Mouse (Mus musculus) lung, postnatal 25 days (tissue): Measurements from ENCODE around the gene Slc38a9.

ENCODE experiments used
- DNase-seq: peaks from one replicate; pipeline ENCODE4 v3.0.0; 2022; ENCODE audit warnings: low spot score

The Slc38a9 gene

DNA sequence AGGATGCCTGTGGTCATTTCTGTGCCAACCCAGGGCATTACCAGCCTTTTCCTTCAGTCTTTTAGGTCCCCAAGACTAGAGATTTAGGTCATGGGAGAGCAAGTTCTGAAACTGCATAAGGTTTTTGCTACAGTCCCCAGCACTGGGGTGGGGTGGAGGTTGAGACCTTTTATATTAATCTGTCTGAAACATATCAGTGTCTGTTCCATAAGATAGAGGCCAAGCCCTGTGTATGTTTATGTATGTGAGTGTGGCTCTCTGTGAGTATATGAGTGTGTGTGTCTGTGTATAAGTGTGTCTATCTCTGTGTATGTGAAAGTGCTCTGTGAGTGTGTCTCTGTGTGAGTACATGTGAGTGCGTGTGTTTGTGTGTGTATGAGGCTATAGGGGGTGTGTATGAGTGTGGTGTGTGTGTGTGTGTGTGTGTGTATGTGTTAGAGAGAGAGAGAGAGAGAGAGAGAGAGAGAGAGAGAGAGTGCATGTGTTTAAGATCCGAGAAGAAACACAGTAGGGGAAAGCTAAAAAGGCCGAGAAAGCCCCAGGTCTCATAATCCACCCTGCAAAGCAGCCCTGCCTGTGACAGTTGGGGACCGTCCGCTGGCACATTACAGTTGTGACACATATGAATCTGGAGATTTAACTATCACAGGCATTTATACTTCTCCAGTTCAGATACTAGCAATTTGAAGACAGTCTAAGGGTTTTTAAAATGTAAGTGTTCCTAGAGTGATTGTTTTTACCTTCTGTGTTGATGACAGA is 85.6 kb downstream of the Slc38a9 start:
- no peak for DNase-seq

- no peak for DNase-seq
Measured at GRCm38 (mm10) chr13:112746695-112747055, 86.1 kb downstream of the Slc38a9 start.

DNA sequence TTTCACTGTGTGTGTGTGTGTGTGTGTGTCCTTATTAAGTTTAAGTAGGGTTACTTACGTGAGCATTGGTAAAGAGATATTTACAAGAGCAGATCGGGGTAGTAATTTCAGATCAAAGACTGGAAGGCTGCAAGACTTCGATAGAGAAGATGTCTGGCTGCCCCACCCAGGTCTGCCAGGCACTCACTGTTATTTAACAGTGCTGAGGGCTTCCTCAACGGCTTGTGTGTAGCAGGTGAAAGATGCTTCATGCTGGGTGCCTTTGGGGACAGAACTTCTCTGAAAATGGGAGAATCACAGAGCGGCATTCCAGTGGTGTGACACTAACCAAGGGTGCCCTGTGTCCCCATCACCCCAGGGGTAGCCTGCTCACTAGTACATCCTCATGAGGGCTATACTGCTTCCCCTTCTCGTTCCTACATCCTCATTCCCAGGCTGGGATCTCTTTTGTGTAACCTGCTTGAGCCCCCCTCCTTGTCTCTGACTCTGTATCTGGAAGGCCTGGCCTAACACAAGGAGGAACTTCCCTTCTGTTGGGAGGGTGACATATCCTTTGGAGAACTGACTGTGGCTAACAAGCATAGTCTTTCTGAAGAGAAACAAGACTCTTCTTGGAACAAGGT is 87.4 kb downstream of the Slc38a9 start:
- DNase-seq: no peak

GRCm38 (mm10) chr13:112748808-112749510 is 88.4 kb downstream of the Slc38a9 start:
- DNase-seq: no peak

DNA sequence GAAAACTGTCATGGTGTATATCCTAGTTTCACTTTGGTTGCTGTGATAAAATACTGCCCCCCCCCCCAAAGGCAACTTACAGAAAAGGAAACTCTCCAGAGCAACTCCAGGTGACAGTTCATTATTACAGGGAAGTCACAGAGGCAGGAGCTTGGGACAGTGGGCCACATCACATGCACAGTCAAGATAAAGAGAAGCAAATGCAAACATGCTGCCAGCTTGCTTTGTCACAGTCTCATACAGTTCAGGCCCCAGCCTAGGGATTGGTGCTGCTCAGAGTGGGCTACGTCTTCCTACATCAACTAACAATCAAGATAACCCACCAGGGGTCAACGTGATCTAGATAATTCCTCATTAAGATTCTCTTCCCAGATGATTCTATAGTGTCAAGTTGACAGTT is 89.3 kb downstream of the Slc38a9 start:
- no peak for DNase-seq

DNA sequence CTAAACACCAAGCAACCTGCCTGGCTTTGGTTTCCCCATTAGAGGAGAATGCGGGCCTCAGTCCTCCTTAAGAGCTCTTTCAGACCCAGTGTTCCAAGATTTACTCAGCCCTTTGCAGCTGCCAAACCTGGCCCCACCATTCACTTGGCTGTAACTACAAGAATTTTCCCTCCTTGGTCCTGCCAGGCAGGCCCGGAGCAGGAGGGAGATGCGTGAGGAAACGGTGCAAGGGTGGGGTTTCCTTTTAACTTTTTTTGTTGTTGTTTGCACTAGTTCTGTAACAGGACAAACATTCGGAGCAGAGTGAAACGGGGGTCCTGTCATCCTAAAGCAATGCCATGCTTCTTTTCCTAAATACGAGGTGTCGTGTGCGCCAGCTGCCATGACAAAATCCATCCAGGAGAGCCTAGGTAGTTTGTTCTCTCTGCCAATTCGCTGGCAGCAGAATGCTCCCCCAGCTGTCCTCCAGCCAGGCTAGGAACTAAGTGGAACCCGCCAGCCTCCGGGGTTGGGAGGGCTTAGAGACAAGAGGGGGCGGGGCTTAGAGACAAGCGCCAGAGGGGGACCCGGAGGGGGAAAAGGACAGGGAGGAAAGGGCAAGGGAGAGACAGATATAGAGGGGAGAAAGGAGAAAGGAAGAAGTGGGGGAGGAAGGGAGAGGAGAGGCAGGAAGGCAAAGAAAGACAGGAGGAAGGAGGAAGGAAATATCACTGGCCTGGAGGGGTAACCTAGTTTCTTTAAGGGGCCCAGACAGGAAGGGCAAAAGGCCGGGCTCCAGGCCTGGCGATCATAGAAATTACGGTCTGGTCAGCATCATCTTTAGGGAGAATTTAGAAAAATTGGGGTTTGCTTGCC is 91.1 kb downstream of the Slc38a9 start:
- DNase-seq: peak; percentile 74

DNA sequence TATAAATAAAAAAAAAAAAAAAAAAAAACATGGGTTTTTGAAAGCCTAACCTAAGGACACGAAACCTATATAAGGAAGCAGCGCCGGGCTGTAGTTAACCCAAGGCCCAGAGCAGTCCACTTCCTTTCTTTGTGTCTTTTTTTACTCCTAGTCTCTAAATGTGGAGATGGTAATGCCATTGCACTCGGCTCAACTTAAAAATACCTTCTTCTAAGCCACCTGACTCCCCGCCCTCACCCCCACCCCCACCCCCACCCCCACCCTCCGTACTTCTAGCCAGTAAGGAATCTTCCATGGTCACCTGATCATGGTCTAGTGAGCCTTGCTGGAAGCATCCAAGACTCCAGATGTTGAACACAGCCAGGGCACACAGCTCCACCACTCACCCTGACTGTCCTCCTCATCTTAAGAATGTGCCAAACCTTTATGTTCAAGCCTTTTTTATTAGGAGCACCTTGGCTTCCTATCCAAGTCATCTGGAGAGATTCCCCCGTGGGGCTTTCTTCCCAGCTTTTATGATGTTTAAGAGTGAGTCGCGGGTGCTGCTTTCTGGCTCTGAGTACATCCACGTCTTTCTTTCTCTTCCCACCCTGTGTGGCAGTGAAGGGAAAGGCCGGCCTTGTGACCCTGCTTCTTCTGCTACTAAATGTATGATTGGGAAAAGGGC is 91.9 kb downstream of the Slc38a9 start:
- no peak for DNase-seq

DNA sequence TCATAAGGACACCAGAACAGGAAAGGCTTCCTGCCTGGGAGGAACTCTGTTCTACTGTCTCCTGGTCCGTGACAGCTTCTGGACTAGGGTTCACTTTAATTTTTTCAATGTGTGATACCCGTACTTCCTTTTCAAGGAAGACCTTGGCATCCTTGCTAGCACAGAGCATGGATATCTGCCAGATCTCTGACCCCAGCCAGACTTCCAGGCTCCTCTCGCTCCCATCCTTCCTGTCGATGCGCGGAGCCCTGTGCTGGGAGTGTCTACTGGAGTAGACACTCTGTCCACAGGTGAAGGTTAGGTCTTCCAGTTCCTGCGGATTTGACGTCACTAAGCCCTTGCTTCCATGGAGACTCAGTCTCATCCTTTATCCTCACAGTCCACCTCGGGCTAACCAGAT is 93.0 kb downstream of the Slc38a9 start:
- peak; percentile 84 for DNase-seq

GRCm38 (mm10) chr13:112754871-112755270 is 94.3 kb downstream of the Slc38a9 start:
- DNase-seq: no peak

- no peak for DNase-seq
Measured at GRCm38 (mm10) chr13:112755507-112756010, 95.0 kb downstream of the Slc38a9 start.

DNA sequence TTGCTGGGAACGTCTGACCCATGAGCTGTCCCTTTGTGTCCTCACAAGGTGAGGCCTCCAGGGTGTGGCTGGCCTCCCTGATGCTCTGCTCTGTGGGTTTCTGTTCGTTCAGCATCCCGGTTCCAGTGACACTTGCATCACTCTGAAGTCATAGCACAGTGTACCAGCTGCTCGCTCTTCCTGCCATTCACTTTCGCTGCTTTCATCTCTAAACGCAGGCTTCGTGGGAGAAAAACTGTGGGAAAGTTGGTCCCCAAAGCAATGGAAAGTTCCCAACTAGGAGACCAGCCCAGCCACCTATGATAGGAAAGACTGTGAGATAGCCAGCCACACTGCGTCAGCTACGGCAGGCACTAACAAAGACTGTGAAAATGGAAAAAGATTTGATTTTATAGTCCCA is 96.8 kb downstream of the Slc38a9 start:
- DNase-seq: no peak

DNA sequence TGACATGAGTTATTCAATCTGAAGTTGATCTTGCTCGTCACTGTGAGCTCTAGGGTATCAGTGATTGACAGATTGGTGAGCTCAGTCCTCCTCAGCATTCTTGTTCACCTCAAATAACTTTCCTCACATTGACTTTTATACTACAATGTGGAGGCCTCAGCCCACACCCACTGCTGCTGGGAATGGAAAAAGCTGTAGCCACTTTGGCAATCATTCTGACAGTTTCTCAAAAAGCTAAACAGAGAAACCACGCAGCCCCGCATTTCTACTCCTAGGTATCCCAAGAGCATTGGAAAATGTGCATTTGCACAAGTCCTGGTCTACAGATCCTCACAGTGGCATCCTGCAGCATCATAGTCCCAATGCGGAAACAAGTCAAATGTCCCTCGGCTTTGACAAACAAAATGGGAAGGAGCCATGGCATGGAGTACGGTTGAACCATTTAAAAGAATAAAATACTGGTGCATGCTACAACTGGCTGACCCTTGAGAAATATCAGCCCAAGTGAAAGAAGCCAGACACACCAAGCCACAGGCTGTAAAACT is 98.1 kb downstream of the Slc38a9 start:
- DNase-seq: no peak

- DNase-seq: no peak
Measured at GRCm38 (mm10) chr13:112759364-112759763, 98.8 kb downstream of the Slc38a9 start.

DNA sequence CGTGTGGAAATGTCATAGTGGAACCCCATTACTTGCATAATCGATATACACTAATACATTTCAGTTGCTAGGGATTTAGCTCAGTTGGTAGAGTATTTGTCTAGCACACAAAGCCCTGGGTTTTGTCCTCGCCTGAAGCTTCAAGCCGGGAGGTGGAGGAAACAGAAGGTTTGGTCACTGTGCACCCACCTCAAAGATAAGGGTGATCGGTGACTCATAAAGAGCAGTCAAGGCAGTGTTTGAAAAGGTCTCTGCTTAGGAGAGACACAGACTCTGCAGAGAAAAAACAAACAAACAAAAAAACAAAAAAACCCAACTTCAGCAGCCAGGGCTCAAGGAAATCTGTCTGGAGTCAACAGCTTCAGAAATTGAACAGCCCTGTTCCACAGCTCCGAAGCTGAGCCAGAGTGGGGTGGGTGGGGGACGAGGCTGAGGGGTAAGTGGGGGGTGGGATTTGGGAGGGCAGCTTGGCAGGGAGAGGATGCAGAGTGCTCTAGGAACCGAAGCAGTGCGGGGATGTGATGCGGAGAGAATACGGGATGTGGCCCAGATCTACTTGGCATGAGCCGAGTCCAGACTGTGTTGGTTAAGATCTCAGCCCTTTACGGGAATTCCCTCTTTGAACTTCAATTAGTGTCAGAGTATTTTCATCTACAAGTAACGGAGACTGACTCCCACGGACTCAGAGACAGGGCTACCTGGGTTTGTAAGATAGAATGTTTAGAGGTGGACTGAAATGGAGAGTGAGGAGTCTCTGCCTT is 99.4 kb downstream of the Slc38a9 start:
- DNase-seq: no peak

- DNase-seq: no peak
Measured at GRCm38 (mm10) chr13:112760538-112760881, 100.0 kb downstream of the Slc38a9 start.

GRCm38 (mm10) chr13:112761787-112762186 is 101.2 kb downstream of the Slc38a9 start:
- no peak for DNase-seq

DNA sequence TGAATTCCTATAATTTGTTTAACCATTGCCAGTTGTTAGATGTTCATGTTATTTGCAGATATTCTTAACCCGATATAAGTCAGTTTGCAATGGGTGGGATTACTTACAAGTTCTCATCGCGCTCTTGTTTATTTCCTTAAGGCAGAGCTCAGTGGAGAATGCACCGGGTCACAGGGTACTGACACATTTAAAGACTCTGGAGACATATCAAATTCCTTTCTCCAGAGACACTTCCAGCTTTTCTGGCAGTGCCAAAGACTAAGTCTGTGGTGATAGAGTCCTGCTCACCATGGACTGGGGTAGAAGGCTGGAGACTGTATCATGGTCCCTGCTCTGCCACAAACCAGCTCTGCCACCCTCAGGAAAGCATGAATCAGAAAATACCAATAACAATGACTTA is 102.0 kb downstream of the Slc38a9 start:
- no peak for DNase-seq

DNA sequence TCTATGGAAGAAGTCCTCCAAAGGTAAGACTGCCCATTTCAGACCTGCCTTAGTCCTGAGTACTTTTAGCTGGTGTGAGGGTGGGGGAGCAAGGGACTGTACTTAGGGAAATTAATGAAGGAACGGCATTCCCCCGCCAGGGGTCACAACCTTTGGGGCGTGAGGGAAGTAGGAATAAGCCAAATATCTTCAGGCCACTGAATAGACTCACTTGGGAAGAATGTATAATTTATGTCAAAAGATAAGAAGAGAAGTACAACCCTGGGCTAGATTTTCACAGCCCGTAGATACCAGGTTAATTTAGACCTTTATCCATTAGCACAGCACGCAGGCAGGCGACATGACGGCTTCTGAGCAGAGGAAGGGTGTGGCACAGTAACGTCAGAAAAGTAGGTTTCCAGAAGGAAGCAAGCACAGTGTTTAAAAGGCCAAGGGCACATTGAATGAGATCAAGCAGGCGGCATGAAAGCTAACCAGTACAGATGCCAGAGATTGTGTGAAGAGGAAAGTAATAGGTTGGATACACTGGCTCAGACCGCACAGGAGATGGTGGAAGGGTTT is 103.1 kb downstream of the Slc38a9 start:
- peak; percentile 61 for DNase-seq

DNA sequence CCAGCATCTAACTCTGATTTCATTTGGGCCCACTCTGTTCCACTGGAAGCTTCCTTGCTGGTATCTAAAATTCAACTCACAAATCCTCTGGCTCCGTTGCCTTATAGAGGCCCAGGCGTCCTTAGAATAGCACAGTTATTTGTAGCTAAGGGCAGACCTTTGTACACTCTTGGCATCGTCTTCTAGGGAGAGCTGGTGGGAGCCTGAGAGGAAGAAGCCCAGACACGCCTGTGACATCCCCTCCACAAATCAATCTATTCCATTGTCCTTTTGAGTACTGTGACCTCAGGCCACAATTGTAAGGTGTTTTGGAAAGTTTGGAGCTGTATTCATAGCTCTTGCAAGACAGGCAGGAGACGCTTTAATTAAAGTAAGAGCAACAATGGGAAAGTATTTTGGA is 104.0 kb downstream of the Slc38a9 start:
- peak; percentile 67 for DNase-seq

DNA sequence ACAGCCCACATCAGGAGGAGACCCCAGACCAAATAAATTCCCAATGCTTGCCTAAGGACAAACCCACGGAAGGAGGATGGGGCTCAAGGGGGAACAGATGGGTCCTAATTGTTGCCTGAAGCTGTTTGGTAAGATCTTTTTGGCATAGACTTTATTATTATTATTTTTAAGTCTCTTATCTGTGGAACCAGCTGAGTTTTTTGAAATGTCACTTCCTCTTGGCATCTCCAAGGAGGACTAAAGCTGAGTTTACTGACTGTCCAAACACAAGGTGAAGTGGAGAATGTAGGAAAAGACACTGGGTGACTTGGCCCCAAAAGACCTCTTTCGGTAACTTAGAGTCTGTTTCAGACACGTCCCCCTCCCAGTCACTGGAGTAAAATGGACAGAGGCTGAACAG is 105.1 kb downstream of the Slc38a9 start:
- no peak for DNase-seq
